Mouse (Mus musculus) cortical plate, adult 2 months (tissue): ENCODE results near the gene Zfp385a.

Experiments used
- CTCF ChIP-seq: fragments of 200-500 bp; IDR thresholded peaks from 2 replicates; pipeline ENCODE4 v1.5.1; 2011; ENCODE audit warnings: mild to moderate bottlenecking, control low read depth, low read length; ENCODE audit not compliant: insufficient read depth; ENCODE audit errors: extremely low read depth
- POLR2A ChIP-seq: fragments of 200-500 bp; IDR thresholded peaks from 2 replicates; pipeline ENCODE4 v1.6.1; 2011; ENCODE audit warnings: mild to moderate bottlenecking, low read length, control low read depth; ENCODE audit not compliant: insufficient read depth; ENCODE audit errors: extremely low read depth

- TF ChIP-seq POLR2A = no peak
- peak; percentile 82 for TF ChIP-seq CTCF
Measured at GRCm38 (mm10) chr15:103347275-103347684, 7.4 kb upstream of the Zfp385a start.
